Comparison of ENCODE assay signal across 8 mouse cellular contexts in genomic region chr16:38730921-38731320, GRCm38 (mm10). TPM values are rescaled to one million over a fixed set of nuclear protein-coding genes. Genes with fewer than 3 reads are reported as not detected.
DNase-seq lines count a peak whose midpoint lies in the region; ATAC-seq and TF ChIP-seq lines count a peak whose summit lies in the region.

No protein-coding gene starts in this region.

- 0 out of 2 replicates have a peak, but pooled peaks have one; percentile 3 for TF ChIP-seq CTCF in lung, postnatal 0 days (IDR thresholded peaks at IDR 0.05)

- H3K4me1 ChIP-seq in heart, embryonic 14.5 days (ENCODE audit: control insufficient read depth in 2 of 2, insufficient read depth in 2 of 2, low read length in 2 of 2) = peaks cover 0 to 5% of the 10 kb centered on the region in 2 experiments; a peak in 1 of 4 replicates
- no peaks in the 10 kb centered on the region; the same call in 1 of the 2 replicates for H3K4me1 ChIP-seq in lung, postnatal 0 days (ENCODE audit: insufficient read depth, low read depth, low read length)
- no peaks in the 10 kb centered on the region for H3K4me1 ChIP-seq in midbrain, embryonic 13.5 days (replicated peaks)

- no peak overlapping the region; the same call in 1 of the 2 replicates for H3K9ac ChIP-seq in heart, embryonic 14.5 days (ENCODE audit: low read length)
- H3K9ac ChIP-seq in lung, postnatal 0 days (replicated peaks; ENCODE audit: low read depth) = no peak overlapping the region
- no peak overlapping the region for H3K9ac ChIP-seq in midbrain, embryonic 13.5 days (replicated peaks)

- peak; percentile 64 for TF ChIP-seq EP300 in lung, postnatal 0 days (IDR thresholded peaks at IDR 0.05)

- H3K4me3 ChIP-seq in heart, embryonic 14.5 days (ENCODE audit: control insufficient read depth in 1 of 2, insufficient read depth in 1 of 2, low read depth in 1 of 2, low read length in 2 of 2) = no peak overlapping the region
- no peak overlapping the region for H3K4me3 ChIP-seq in lung, postnatal 0 days (ENCODE audit: low read depth, low read length)
- no peak overlapping the region for H3K4me3 ChIP-seq in midbrain, embryonic 13.5 days (replicated peaks)

- no peaks in the 10 kb centered on the region for H3K27me3 ChIP-seq in heart, embryonic 14.5 days (ENCODE audit: control insufficient read depth, insufficient read depth, low read length)
- H3K27me3 ChIP-seq in lung, postnatal 0 days (replicated peaks; ENCODE audit: insufficient read depth, low read length) = no peaks in the 10 kb centered on the region
- H3K27me3 ChIP-seq in midbrain, embryonic 13.5 days = no peaks in the 10 kb centered on the region

- H3K36me3 ChIP-seq in heart, embryonic 14.5 days (ENCODE audit: control insufficient read depth, insufficient read depth, low read length) = no peaks in the 10 kb centered on the region
- H3K36me3 ChIP-seq in lung, postnatal 0 days (ENCODE audit: insufficient read depth, low read length) = no peaks in the 10 kb centered on the region
- no peaks in the 10 kb centered on the region for H3K36me3 ChIP-seq in midbrain, embryonic 13.5 days

- ATAC-seq in heart, embryonic 14.5 days (ENCODE audit: insufficient number of reproducible peaks, insufficient read depth, low FRiP score, low read depth) = no peak
- peak; percentile 56 for ATAC-seq in lung, postnatal 0 days
- no peak for ATAC-seq in midbrain, embryonic 13.5 days

- DNase-seq in heart, adult 11 months = peak; percentile 97
- no peak for DNase-seq in heart, postnatal 25 days (ENCODE audit: low spot score)
- DNase-seq in CD4-positive helper T cell, adult 2 months (ENCODE audit: low read depth, low spot score) = peak; percentile 38
- DNase-seq in lung, postnatal 0 days (ENCODE audit: low spot score) = peak; percentile 77
- no peak for DNase-seq in urinary bladder, postnatal 25 days (ENCODE audit: low spot score)
- no peak for DNase-seq in adrenal gland, postnatal 10 days

- intact Hi-C loops in heart, postnatal 25 days (cut with DNase I) = loop anchor here (2.0 kb wide), 1 partner anchor 26 kb away; no protein-coding TSS in a partner anchor

- peak overlapping the region; percentile 45 for H3K4me2 ChIP-seq in heart, embryonic 14.5 days (ENCODE audit: low read length)
- no peak overlapping the region; the same call in 1 of the 2 replicates for H3K4me2 ChIP-seq in lung, postnatal 0 days (replicated peaks; ENCODE audit: low read depth, low read length)
- no peak overlapping the region for H3K4me2 ChIP-seq in midbrain, embryonic 13.5 days (replicated peaks)

- H3K9me3 ChIP-seq in heart, embryonic 14.5 days (ENCODE audit: control insufficient read depth, low read length) = no peaks in the 10 kb centered on the region
- no peaks in the 10 kb centered on the region for H3K9me3 ChIP-seq in lung, postnatal 0 days (ENCODE audit: low read length)
- no peaks in the 10 kb centered on the region for H3K9me3 ChIP-seq in midbrain, embryonic 13.5 days

- H3K27ac ChIP-seq in heart, embryonic 14.5 days (replicated peaks in 1 of 2; ENCODE audit: control insufficient read depth in 1 of 2, insufficient read depth in 1 of 2, low read depth in 2 of 2, low read length in 2 of 2) = peak overlapping the region; percentile 57 to 76; a peak in 3 of 4 replicates
- peak overlapping the region; percentile 68; the same call in 1 of the 2 replicates for H3K27ac ChIP-seq in lung, postnatal 0 days (ENCODE audit: low read length)
- H3K27ac ChIP-seq in midbrain, embryonic 13.5 days = no peak overlapping the region

- WGBS in heart, embryonic 14.5 days = 41% methylated on average over 8 of the region's 8 CpGs
- WGBS in lung, postnatal 0 days = 28% methylated on average over 8 of the region's 8 CpGs
- 72% methylated on average over 8 of the region's 8 CpGs for WGBS in midbrain, embryonic 13.5 days

RNA-seq across cellular contexts. Expression of gene B4galt4, which starts 11.1 kb away (rescaled TPM):
- total RNA-seq in heart, postnatal 25 days (2021) = 10 to 100 TPM in 1 of 2 experiments, 1 to 10 TPM in 1; 9.2 to 11.0 TPM
- polyA plus RNA-seq in heart, embryonic 14.5 days (2014; fragmentation: Nextera tagmentation; extraction: Ambion mirVana) = 26.2 and 27.4 TPM in 2 replicates
- polyA plus RNA-seq in lung, postnatal 0 days (2015; fragmentation: Nextera tagmentation; extraction: Ambion mirVana) = 49.0 and 50.0 TPM in 2 replicates
- polyA plus RNA-seq in midbrain, embryonic 13.5 days (2015; fragmentation: Nextera tagmentation; extraction: Ambion mirVana) = 23.7 and 24.9 TPM in 2 replicates
- total RNA-seq in adrenal gland, postnatal 10 days (2021) = 10 to 100 TPM; 11.9 to 12.0 TPM

RNA-seq across cellular contexts. Expression of gene Arhgap31, which starts 17.8 kb away (rescaled TPM):
- total RNA-seq in heart, postnatal 25 days (2021) = 10 to 100 TPM; 34.8 to 48.2 TPM
- 46.6 and 51.3 TPM in 2 replicates for polyA plus RNA-seq in heart, embryonic 14.5 days (2014; fragmentation: Nextera tagmentation; extraction: Ambion mirVana)
- 19.2 and 23.6 TPM in 2 replicates for polyA plus RNA-seq in lung, postnatal 0 days (2015; fragmentation: Nextera tagmentation; extraction: Ambion mirVana)
- polyA plus RNA-seq in midbrain, embryonic 13.5 days (2015; fragmentation: Nextera tagmentation; extraction: Ambion mirVana) = 3.6 and 4.6 TPM in 2 replicates
- total RNA-seq in adrenal gland, postnatal 10 days (2021) = 10 to 100 TPM; 31.6 to 36.3 TPM

Comparison
In these comparisons a context has a peak if more than half of its experiments do, and no peak if none do; other contexts are left out.
1. DNase-seq: peak in heart, adult 11 months (single experiment), CD4-positive helper T cell, adult 2 months (single experiment) and lung, postnatal 0 days (single experiment); none in heart, postnatal 25 days (single experiment), urinary bladder, postnatal 25 days (single experiment) and adrenal gland, postnatal 10 days (single experiment).